Comparison of ENCODE assay signal across 29 mouse cellular contexts in the genomic region with DNA sequence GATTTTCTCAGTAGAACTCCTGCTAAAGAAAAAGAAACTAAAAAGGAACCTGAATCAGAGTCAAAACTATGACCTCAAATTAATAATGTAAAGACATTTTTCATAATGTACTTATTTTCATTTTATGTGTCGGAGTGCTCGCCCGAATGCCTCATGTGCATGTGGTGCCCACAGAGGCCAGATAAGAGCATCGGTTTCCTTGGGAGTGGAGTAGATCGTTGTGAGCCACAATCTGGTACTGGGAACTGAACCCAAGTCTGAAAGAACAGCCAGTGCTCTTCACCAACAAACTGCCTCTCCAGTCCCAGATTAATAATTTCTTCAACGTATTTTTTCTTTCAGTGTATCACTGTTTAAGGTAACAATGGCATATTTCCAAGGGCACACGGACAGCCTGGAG. TPM values are rescaled to one million over a fixed set of nuclear protein-coding genes. Genes with fewer than 3 reads are reported as not detected.
"Had no signal": no experiment of that assay in that cellular context is flagged by ENCODE, and none has a peak within 500 bp of the region (broad histone marks: within the 10 kb centered on the region; RNA-seq: fewer than 3 reads in every experiment).

No protein-coding gene starts in this region.

- H3K9me3 ChIP-seq: embryonic facial prominence, embryonic 10.5 days; embryonic facial prominence, embryonic 12.5 days; embryonic facial prominence, embryonic 13.5 days; embryonic facial prominence, embryonic 15.5 days; forebrain, embryonic 10.5 days; forebrain, embryonic 12.5 days; forebrain, embryonic 13.5 days; forebrain, embryonic 15.5 days had no signal

- ATAC-seq: forebrain, embryonic 13.5 days; forebrain, embryonic 14.5 days; forebrain, embryonic 15.5 days; forebrain, embryonic 16.5 days; forebrain, postnatal 0 days had no signal

- H3K4me3 ChIP-seq: embryonic facial prominence, embryonic 10.5 days; embryonic facial prominence, embryonic 12.5 days; embryonic facial prominence, embryonic 13.5 days; embryonic facial prominence, embryonic 15.5 days; erythroblast, embryonic 14.5 days; forebrain, embryonic 10.5 days; forebrain, embryonic 12.5 days; forebrain, embryonic 13.5 days; forebrain, embryonic 15.5 days; gastrocnemius, adult 2 months; heart, adult 2 months had no signal

- H3K4me1 ChIP-seq: embryonic facial prominence, embryonic 10.5 days; embryonic facial prominence, embryonic 12.5 days; embryonic facial prominence, embryonic 15.5 days; forebrain, embryonic 10.5 days; forebrain, embryonic 12.5 days; forebrain, embryonic 13.5 days; forebrain, embryonic 15.5 days had no signal

- H3K36me3 ChIP-seq: embryonic facial prominence, embryonic 13.5 days; forebrain, embryonic 10.5 days; forebrain, embryonic 15.5 days had no signal

- H3K9ac ChIP-seq: embryonic facial prominence, embryonic 12.5 days; embryonic facial prominence, embryonic 13.5 days; embryonic facial prominence, embryonic 15.5 days; forebrain, embryonic 12.5 days; forebrain, embryonic 13.5 days; forebrain, embryonic 15.5 days; forebrain, postnatal 0 days had no signal

- H3K4me2 ChIP-seq: embryonic facial prominence, embryonic 12.5 days; embryonic facial prominence, embryonic 13.5 days; embryonic facial prominence, embryonic 15.5 days; forebrain, embryonic 12.5 days; forebrain, embryonic 13.5 days; forebrain, embryonic 15.5 days had no signal

- DNase-seq: cerebellum, adult 2 months; cerebellum, adult 8-10 months; cerebellum, adult 9-10 months; cerebellum, adult 9-11 months; cerebellum, postnatal 10 days; cerebellum, postnatal 14 days; cerebellum, postnatal 25 days; cerebellum, postnatal 36 days; embryo, embryonic 11 days; forebrain, postnatal 0 days; gastrocnemius, adult 2 months; gastrocnemius, postnatal 10 days; gastrocnemius, postnatal 14 days; gastrocnemius, postnatal 25 days; gastrocnemius, postnatal 36 days; heart, adult 11 months; heart, adult 18-20 months; heart, adult 2 months had no signal

- H3K27me3 ChIP-seq: embryonic facial prominence, embryonic 12.5 days; embryonic facial prominence, embryonic 13.5 days; embryonic facial prominence, embryonic 15.5 days; forebrain, embryonic 12.5 days; forebrain, embryonic 13.5 days; forebrain, embryonic 15.5 days had no signal

- H3K27ac ChIP-seq: embryonic facial prominence, embryonic 10.5 days; embryonic facial prominence, embryonic 12.5 days; embryonic facial prominence, embryonic 13.5 days; embryonic facial prominence, embryonic 15.5 days; forebrain, embryonic 10.5 days; forebrain, embryonic 12.5 days; forebrain, embryonic 13.5 days; forebrain, embryonic 15.5 days; gastrocnemius, adult 2 months; heart, adult 2 months had no signal

RNA-seq across cellular contexts. Expression of a gene that starts 24.5 kb away (rescaled TPM):
- polyA plus RNA-seq: erythroblast, embryonic 14.5 days had no signal
